Mouse (Mus musculus) megakaryocyte, embryonic 14.5 days (primary cell): ENCODE data around the gene Gimap4.

Experiments
- FLI1 ChIP-seq: IDR thresholded peaks from 2 replicates; pipeline ENCODE4 v1.6.1; 2012; ENCODE audit warnings: low read length, inconsistent platforms, mixed read lengths
- GATA1 ChIP-seq: IDR thresholded peaks from 3 replicates; pipeline ENCODE4 v1.6.1; 2012; ENCODE audit warnings: mixed read lengths, low read length, inconsistent platforms, borderline replicate concordance

GRCm38 (mm10) chr6:48681472-48682090 lies 2.8 kb upstream of the Gimap4 start:
- no peak for TF ChIP-seq GATA1
- TF ChIP-seq FLI1 = no peak
